17 mouse cellular contexts compared by ENCODE assay signal in genomic region chr1:55666798-55667197, GRCm38 (mm10).
A peak's percentile ranks its signal among the peaks of the same experiment; 100 is the strongest.
DNase-seq lines count a peak whose midpoint lies in the region; ATAC-seq lines count a peak whose summit lies in the region.
"Had no signal": no experiment of that assay in that cellular context is flagged by ENCODE, and none has a peak within 500 bp of the region (broad histone marks: within the 10 kb centered on the region; RNA-seq: fewer than 3 reads in every experiment).

No protein-coding gene starts in this region.

- no peak for DNase-seq in hindbrain, embryonic 10.5 days (ENCODE audit: low spot score)
- peak; percentile 37 for DNase-seq in right cerebral cortex, postnatal 25 days
- DNase-seq in right cerebral cortex, postnatal 4 days: no peak
- DNase-seq in heart, postnatal 36 days: no peak
- DNase-seq: adrenal gland, adult 8-10 months; kidney, adult 18-20 months; kidney, postnatal 36 days; layer of hippocampus, postnatal 36 days; lung, adult 2 months had no signal

- no peaks in the 10 kb centered on the region for H3K9me3 ChIP-seq in hindbrain, embryonic 10.5 days
- no peaks in the 10 kb centered on the region for H3K9me3 ChIP-seq in hindbrain, embryonic 16.5 days (ENCODE audit: control insufficient read depth, low read length)
- no peaks in the 10 kb centered on the region for H3K9me3 ChIP-seq in hindbrain, embryonic 13.5 days
- no peaks in the 10 kb centered on the region for H3K9me3 ChIP-seq in neural tube, embryonic 14.5 days (ENCODE audit: control insufficient read depth, low read length)
- no peaks in the 10 kb centered on the region for H3K9me3 ChIP-seq in heart, embryonic 11.5 days (replicated peaks; ENCODE audit: control insufficient read depth, low read length)
- H3K9me3 ChIP-seq: embryonic facial prominence, embryonic 13.5 days; limb, embryonic 15.5 days had no signal

- no peak overlapping the region for H3K9ac ChIP-seq in hindbrain, embryonic 16.5 days (ENCODE audit: low read depth, low read length)
- H3K9ac ChIP-seq in hindbrain, embryonic 13.5 days: no peak overlapping the region
- no peak overlapping the region for H3K9ac ChIP-seq in neural tube, embryonic 14.5 days (replicated peaks; ENCODE audit: low read depth, low read length)
- no peak overlapping the region for H3K9ac ChIP-seq in heart, embryonic 11.5 days (ENCODE audit: low read depth, low read length)
- H3K9ac ChIP-seq: embryonic facial prominence, embryonic 13.5 days; limb, embryonic 15.5 days had no signal

- WGBS in hindbrain, embryonic 10.5 days: 52% methylated on average over 5 of the region's 5 CpGs
- 47% methylated on average over 5 of the region's 5 CpGs for WGBS in hindbrain, embryonic 16.5 days
- WGBS in hindbrain, embryonic 13.5 days: 45% methylated on average over 5 of the region's 5 CpGs
- 44% methylated on average over 5 of the region's 5 CpGs for WGBS in neural tube, embryonic 14.5 days
- WGBS in heart, embryonic 11.5 days (ENCODE audit: insufficient replicate concordance): 47% methylated on average over 5 of the region's 5 CpGs

- no peak for ATAC-seq in hindbrain, embryonic 16.5 days
- peak; percentile 21; the same call in 1 of the 2 replicates for ATAC-seq in hindbrain, embryonic 13.5 days (ENCODE audit: low FRiP score)
- 0 out of 2 replicates have a peak, but pooled peaks have one; percentile 16 for ATAC-seq in neural tube, embryonic 14.5 days (ENCODE audit: low read depth)
- no peak for ATAC-seq in heart, embryonic 11.5 days (replicated peaks; ENCODE audit: insufficient number of reproducible peaks, low FRiP score, low TSS enrichment)

- no peaks in the 10 kb centered on the region for H3K36me3 ChIP-seq in hindbrain, embryonic 10.5 days
- H3K36me3 ChIP-seq in hindbrain, embryonic 16.5 days (ENCODE audit: control insufficient read depth, insufficient read depth, low read length): no peaks in the 10 kb centered on the region
- H3K36me3 ChIP-seq in hindbrain, embryonic 13.5 days: no peaks in the 10 kb centered on the region
- H3K36me3 ChIP-seq in neural tube, embryonic 14.5 days (ENCODE audit: control insufficient read depth, insufficient read depth, low read length): no peaks in the 10 kb centered on the region
- no peaks in the 10 kb centered on the region for H3K36me3 ChIP-seq in heart, embryonic 11.5 days (ENCODE audit: control insufficient read depth, insufficient read depth, low read length)
- H3K36me3 ChIP-seq: embryonic facial prominence, embryonic 13.5 days; limb, embryonic 15.5 days had no signal

- no peak overlapping the region for H3K4me2 ChIP-seq in hindbrain, embryonic 16.5 days (ENCODE audit: low read length)
- H3K4me2 ChIP-seq in hindbrain, embryonic 13.5 days: no peak overlapping the region
- no peak overlapping the region for H3K4me2 ChIP-seq in neural tube, embryonic 14.5 days (ENCODE audit: low read depth, low read length)
- H3K4me2 ChIP-seq in heart, embryonic 11.5 days: no peak overlapping the region
- H3K4me2 ChIP-seq: embryonic facial prominence, embryonic 13.5 days; limb, embryonic 15.5 days had no signal

- intact Hi-C loops in heart, postnatal 36 days (cut with DNase I): no loop called here

- peaks cover 32% of the 10 kb centered on the region for H3K27me3 ChIP-seq in hindbrain, embryonic 10.5 days (ENCODE audit: insufficient read depth, poor library complexity, severe bottlenecking)
- H3K27me3 ChIP-seq in hindbrain, embryonic 16.5 days (replicated peaks; ENCODE audit: control insufficient read depth, insufficient read depth, low read length): no peaks in the 10 kb centered on the region
- H3K27me3 ChIP-seq in hindbrain, embryonic 13.5 days: 0 out of 2 replicates have a peak, but pooled peaks cover 3% of the 10 kb centered on the region
- H3K27me3 ChIP-seq in neural tube, embryonic 14.5 days (ENCODE audit: control insufficient read depth, insufficient read depth, low read length): no peaks in the 10 kb centered on the region
- H3K27me3 ChIP-seq in heart, embryonic 11.5 days (ENCODE audit: control insufficient read depth, insufficient read depth, low read length): no peaks in the 10 kb centered on the region
- H3K27me3 ChIP-seq: embryonic facial prominence, embryonic 13.5 days; limb, embryonic 15.5 days had no signal

- peaks cover 24% of the 10 kb centered on the region for H3K4me1 ChIP-seq in hindbrain, embryonic 10.5 days (replicated peaks)
- H3K4me1 ChIP-seq in hindbrain, embryonic 16.5 days (ENCODE audit: control insufficient read depth, insufficient read depth, low read depth, low read length): peaks cover 17% of the 10 kb centered on the region
- peaks cover 28% of the 10 kb centered on the region for H3K4me1 ChIP-seq in hindbrain, embryonic 13.5 days (replicated peaks)
- peaks cover 11% of the 10 kb centered on the region; the same call in 1 of the 2 replicates for H3K4me1 ChIP-seq in neural tube, embryonic 14.5 days (ENCODE audit: control insufficient read depth, insufficient read depth, low read length)
- no peaks in the 10 kb centered on the region for H3K4me1 ChIP-seq in heart, embryonic 11.5 days (ENCODE audit: control insufficient read depth, insufficient read depth, low read length)
- H3K4me1 ChIP-seq: embryonic facial prominence, embryonic 13.5 days had no signal

- no peak overlapping the region for H3K4me3 ChIP-seq in hindbrain, embryonic 10.5 days
- H3K4me3 ChIP-seq in hindbrain, embryonic 16.5 days (ENCODE audit: low read length): no peak overlapping the region
- no peak overlapping the region for H3K4me3 ChIP-seq in hindbrain, embryonic 13.5 days
- no peak overlapping the region for H3K4me3 ChIP-seq in neural tube, embryonic 14.5 days (ENCODE audit: low read depth, low read length)
- H3K4me3 ChIP-seq in heart, embryonic 11.5 days (ENCODE audit: low read depth, low read length): no peak overlapping the region
- H3K4me3 ChIP-seq: embryonic facial prominence, embryonic 13.5 days; limb, embryonic 15.5 days; myocyte had no signal

- peak overlapping the region; percentile 75 for H3K27ac ChIP-seq in hindbrain, embryonic 10.5 days
- H3K27ac ChIP-seq in hindbrain, embryonic 16.5 days (ENCODE audit: low read depth, low read length): no peak overlapping the region
- H3K27ac ChIP-seq in hindbrain, embryonic 13.5 days: peak overlapping the region; percentile 85
- no peak overlapping the region for H3K27ac ChIP-seq in neural tube, embryonic 14.5 days (ENCODE audit: low read depth, low read length)
- H3K27ac ChIP-seq in heart, embryonic 11.5 days (ENCODE audit: low read depth, low read length): no peak overlapping the region
- H3K27ac ChIP-seq: embryonic facial prominence, embryonic 13.5 days; limb, embryonic 15.5 days; macrophage had no signal

Comparison
In these comparisons a context has a peak if more than half of its experiments do, and no peak if none do; other contexts are left out.
1. H3K27ac ChIP-seq: peak in hindbrain, embryonic 10.5 days (single experiment) and hindbrain, embryonic 13.5 days (single experiment); none in hindbrain, embryonic 16.5 days (single experiment), neural tube, embryonic 14.5 days (single experiment) and heart, embryonic 11.5 days (single experiment).
2. ATAC-seq: peak in hindbrain, embryonic 13.5 days (single experiment) and neural tube, embryonic 14.5 days (single experiment); none in hindbrain, embryonic 16.5 days (single experiment) and heart, embryonic 11.5 days (single experiment).